Mouse (Mus musculus) layer of hippocampus, postnatal 36 days (tissue): ENCODE results near the gene Numb. TPM values are rescaled to one million over a fixed set of nuclear protein-coding genes. Genes with fewer than 3 reads are reported as not detected.
"Not testable (repeated sequence)": the region's sequence is repeated elsewhere in the genome, so short reads cannot be mapped to it uniquely, and the experiment has no call there.

Experiments
- DNase-seq, 2 experiments: peaks; one replicate each; pipeline ENCODE4 v3.0.0; 2022
- total RNA-seq, 2 experiments: library from RNA; stranded (reverse); gene quantifications; 2 replicates each; pipeline ENCODE4 v1.2.3; 2021

Numb gene
- total RNA-seq = 10 to 100 TPM; 34.5 to 42.3 TPM

- peak; percentile 99 to 100 for DNase-seq
Observed at GRCm38 (mm10) chr12:83921535-83922381, at the start of gene Numb. TSS of gene Numb (minus strand) at chr12:83921934.

GRCm38 (mm10) chr12:83965235-83965634 lies 43.5 kb upstream of the Numb start:
- no peak for DNase-seq

GRCm38 (mm10) chr12:83958278-83958677 lies 36.5 kb upstream of the Numb start:
- DNase-seq = no peak

- no peak for DNase-seq
Observed at GRCm38 (mm10) chr12:83951711-83952575, 30.2 kb upstream of the Numb start.

GRCm38 (mm10) chr12:83950840-83951701 lies 29.3 kb upstream of the Numb start:
- peak; percentile 44 to 55 for DNase-seq

GRCm38 (mm10) chr12:83950493-83950839 lies 28.7 kb upstream of the Numb start, which contains the start of gene Riox1:
TSS of gene Riox1 (plus strand) at chr12:83950608.
- DNase-seq = peak; percentile 83 to 84

- DNase-seq = no peak
Observed at GRCm38 (mm10) chr12:83949776-83950492, 28.2 kb upstream of the Numb start.

- no peak for DNase-seq
Observed at GRCm38 (mm10) chr12:83949043-83949442, 27.3 kb upstream of the Numb start.

- DNase-seq = no peak
Observed at GRCm38 (mm10) chr12:83947260-83947811, 25.6 kb upstream of the Numb start.

- DNase-seq = no peak
Observed at GRCm38 (mm10) chr12:83941938-83942337, 20.2 kb upstream of the Numb start.

GRCm38 (mm10) chr12:83940031-83940430 lies 18.3 kb upstream of the Numb start:
- no peak for DNase-seq

GRCm38 (mm10) chr12:83939332-83939731 lies 17.6 kb upstream of the Numb start:
- DNase-seq = no peak

GRCm38 (mm10) chr12:83938592-83938991 lies 16.9 kb upstream of the Numb start:
- DNase-seq = not testable (repeated sequence)

- no peak for DNase-seq
Observed at GRCm38 (mm10) chr12:83937600-83937999, 15.9 kb upstream of the Numb start.

- DNase-seq = no peak
Observed at GRCm38 (mm10) chr12:83929186-83929804, 7.6 kb upstream of the Numb start.

GRCm38 (mm10) chr12:83927747-83928146 lies 6.0 kb upstream of the Numb start:
- no peak for DNase-seq

- no peak for DNase-seq
Observed at GRCm38 (mm10) chr12:83926061-83926460, 4.3 kb upstream of the Numb start.

GRCm38 (mm10) chr12:83925160-83925703 lies 3.5 kb upstream of the Numb start:
- DNase-seq = no peak

- no peak for DNase-seq
Observed at GRCm38 (mm10) chr12:83924332-83924731, 2.6 kb upstream of the Numb start.

- no peak for DNase-seq
Observed at GRCm38 (mm10) chr12:83923486-83923859, 1.7 kb upstream of the Numb start.
